Mouse (Mus musculus) midbrain, embryonic 15.5 days (tissue): Measurements from ENCODE around the gene Tcf7. TPM values are rescaled to one million over a fixed set of nuclear protein-coding genes. Genes with fewer than 3 reads are reported as not detected.

Experiments
- ATAC-seq: fragments of 200-750 bp; cut with Nextera tagmentation; replicated peaks from 2 replicates; pipeline ENCODE4 v1.8.0; 2017; ENCODE audit warnings: moderate TSS enrichment
- H3K27ac ChIP-seq: fragments of 300-500 bp; sonication (generic); 2 replicates; pipeline ENCODE4 v1.5.1; 2015; ENCODE audit warnings: mild to moderate bottlenecking, inconsistent platforms
- H3K27me3 ChIP-seq: fragments of 300-500 bp; sonication (generic); replicated peaks from 2 replicates; pipeline ENCODE4 v1.6.1; 2015; ENCODE audit warnings: inconsistent platforms
- H3K36me3 ChIP-seq: fragments of 300-500 bp; sonication (generic); replicated peaks from 2 replicates; pipeline ENCODE4 v1.6.1; 2015; ENCODE audit warnings: inconsistent platforms
- H3K4me1 ChIP-seq: fragments of 300-500 bp; sonication (generic); 2 replicates; pipeline ENCODE4 v1.6.1; 2015; ENCODE audit warnings: inconsistent platforms
- H3K4me2 ChIP-seq: fragments of 300-500 bp; sonication (generic); 2 replicates; pipeline ENCODE4 v1.6.1; 2015; ENCODE audit warnings: inconsistent platforms, mild to moderate bottlenecking, moderate library complexity
- H3K4me3 ChIP-seq: fragments of 300-500 bp; sonication (generic); 2 replicates; pipeline ENCODE4 v1.5.1; 2015; ENCODE audit warnings: mild to moderate bottlenecking, inconsistent platforms
- H3K9ac ChIP-seq: fragments of 300-500 bp; sonication (generic); 2 replicates; pipeline ENCODE4 v1.6.1; 2015; ENCODE audit warnings: mild to moderate bottlenecking, inconsistent platforms
- H3K9me3 ChIP-seq: fragments of 300-500 bp; sonication (generic); 2 replicates; pipeline ENCODE4 v1.6.1; 2016; ENCODE audit warnings: inconsistent platforms
- WGBS: fragments of 180-500 bp; shearing (Covaris S2); methylation state at CpG from one replicate; pipeline ENCODE4 v1.1.7; 2015; ENCODE audit warnings: mixed read lengths; 5-methylcytosine and 5-hydroxymethylcytosine counted together
- polyA plus RNA-seq: library from polyadenylated mRNA; unstranded; fragments of >200 nt; fragmentation: Nextera tagmentation; extraction: Ambion mirVana; gene quantifications from 2 replicates; pipeline ENCODE4 v1.2.1, GENCODE M21; 2015

Tcf7 gene
- polyA plus RNA-seq, 1 experiment from 2014 or later: 5.1 TPM

DNA sequence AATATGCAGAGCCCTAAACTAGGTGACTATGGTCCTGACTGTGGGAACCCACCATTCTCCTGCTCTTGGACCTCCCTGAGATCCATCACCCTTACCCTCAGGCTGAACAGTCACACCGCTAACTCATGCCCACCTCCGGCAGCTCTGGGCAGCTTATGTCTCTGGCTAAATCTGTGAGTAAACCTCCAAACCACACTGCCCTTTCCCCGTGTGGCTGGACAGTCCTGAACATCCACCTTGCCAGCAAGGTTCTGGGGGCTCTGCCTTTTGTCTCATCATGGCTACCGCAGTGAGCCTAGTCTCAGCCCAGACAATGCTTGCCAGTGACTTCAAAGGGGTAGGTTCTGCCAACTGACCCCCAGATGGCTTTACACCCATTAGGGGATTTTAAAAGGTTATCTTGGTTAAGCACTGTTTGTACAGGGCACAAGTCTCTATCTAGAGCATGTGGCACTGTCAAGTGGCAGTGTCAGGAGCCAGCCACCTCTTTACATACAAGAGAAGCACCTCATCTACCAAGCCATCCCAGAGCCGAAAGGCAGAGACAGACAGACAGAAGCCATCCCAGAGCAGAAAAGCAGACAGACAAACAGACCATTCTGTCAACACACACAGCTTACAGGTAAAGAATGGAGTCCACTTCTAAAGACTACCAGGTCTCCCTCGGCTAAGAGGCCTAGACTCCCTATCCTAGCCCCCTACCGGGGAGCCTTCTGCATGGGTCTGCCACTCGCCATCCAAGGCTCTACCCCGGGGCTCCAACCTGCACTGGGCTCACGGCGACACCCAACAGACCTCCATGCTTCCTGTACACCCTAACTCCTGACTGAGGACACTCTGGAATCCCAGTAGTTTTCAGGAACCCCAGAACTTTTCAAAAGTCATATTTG lies 2.0 kb downstream of the Tcf7 start:
- H3K4me1 ChIP-seq: peaks cover 22% of the 10 kb centered on the region
- no peak overlapping the region for H3K4me2 ChIP-seq
- no peak for ATAC-seq
- no peak overlapping the region for H3K27ac ChIP-seq
- no peak overlapping the region for H3K4me3 ChIP-seq
- H3K9me3 ChIP-seq: no peaks in the 10 kb centered on the region
- peaks cover 44% of the 10 kb centered on the region for H3K27me3 ChIP-seq
- 92% methylated on average over 11 of the region's 11 CpGs for WGBS
- H3K9ac ChIP-seq: no peak overlapping the region
- no peaks in the 10 kb centered on the region for H3K36me3 ChIP-seq

DNA sequence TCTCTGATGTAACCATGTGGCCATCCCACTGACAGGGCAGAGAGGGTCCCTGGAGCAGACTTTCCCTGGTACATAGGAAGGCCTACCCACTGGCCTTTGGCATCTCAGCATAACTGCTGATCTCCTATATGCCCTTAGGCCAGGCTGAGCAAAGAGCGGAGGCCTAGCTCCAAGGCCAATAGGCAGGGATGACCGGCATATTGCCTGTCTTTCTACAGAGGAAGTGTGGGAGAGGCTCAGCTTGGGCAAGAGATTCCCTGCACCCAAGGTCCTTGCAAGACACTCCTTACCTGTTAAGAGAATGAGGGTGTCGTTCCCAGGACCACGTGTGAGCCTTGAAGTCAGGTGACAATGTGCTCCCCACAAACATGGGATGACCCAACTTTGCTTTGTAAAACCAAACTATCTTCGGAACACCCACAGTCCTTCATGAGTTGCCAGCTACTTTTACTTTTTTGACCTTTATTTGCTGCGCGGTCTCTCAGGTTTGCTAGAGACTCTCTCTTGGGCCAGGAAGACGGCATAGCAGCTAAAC lies 3.1 kb downstream of the Tcf7 start:
- Histone ChIP-seq H3K27me3 (peaks cover 33% of the 10 kb centered on the region; the same call in 1 of the 2 replicates), H3K4me1 (peaks cover 22% of the 10 kb centered on the region), H3K9ac (no peak overlapping the region), H3K36me3 (no peaks in the 10 kb centered on the region), H3K4me3 (no peak overlapping the region), H3K4me2 (no peak overlapping the region), H3K9me3 (no peaks in the 10 kb centered on the region), H3K27ac (no peak overlapping the region)
- 93% methylated on average over 8 of the region's 8 CpGs for WGBS
- no peak for ATAC-seq

DNA sequence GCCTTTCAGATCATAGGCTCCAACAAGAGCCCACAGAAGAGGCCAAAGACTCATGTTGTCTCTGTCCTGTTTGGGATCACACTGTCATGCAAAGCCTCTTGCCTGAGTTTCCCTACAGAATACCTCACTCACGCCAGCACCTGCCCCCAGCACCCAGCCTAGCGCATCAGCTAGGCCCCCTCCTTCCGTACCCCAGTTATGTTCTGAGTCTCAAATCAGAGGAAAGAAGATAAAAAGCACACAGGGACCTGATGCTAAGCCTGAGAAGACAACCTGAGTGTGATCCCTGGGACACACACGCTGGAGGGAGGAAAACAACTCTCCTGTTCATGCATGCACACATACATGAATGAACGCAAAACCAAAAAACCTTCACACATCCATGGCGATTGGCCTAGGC lies 3.8 kb downstream of the Tcf7 start:
- Histone ChIP-seq H3K9ac (no peak overlapping the region), H3K4me3 (no peak overlapping the region), H3K36me3 (no peaks in the 10 kb centered on the region), H3K27ac (no peak overlapping the region), H3K9me3 (no peaks in the 10 kb centered on the region), H3K27me3 (peaks cover 27% of the 10 kb centered on the region; the same call in 1 of the 2 replicates), H3K4me1 (peaks cover 15% of the 10 kb centered on the region), H3K4me2 (no peak overlapping the region)
- 88% methylated on average over 6 of the region's 6 CpGs for WGBS
- no peak for ATAC-seq

GRCm38 (mm10) chr11:52278164-52278563 lies 4.7 kb downstream of the Tcf7 start:
- H3K27me3 ChIP-seq: peaks cover 22% of the 10 kb centered on the region; the same call in 1 of the 2 replicates
- no peak overlapping the region for H3K4me2 ChIP-seq
- H3K36me3 ChIP-seq: no peaks in the 10 kb centered on the region
- ATAC-seq: no peak
- H3K9me3 ChIP-seq: no peaks in the 10 kb centered on the region
- H3K4me3 ChIP-seq: no peak overlapping the region
- no peak overlapping the region for H3K27ac ChIP-seq
- no peak overlapping the region for H3K9ac ChIP-seq
- peaks cover 7% of the 10 kb centered on the region for H3K4me1 ChIP-seq
- WGBS: 95% methylated on average over 3 of the region's 3 CpGs

DNA sequence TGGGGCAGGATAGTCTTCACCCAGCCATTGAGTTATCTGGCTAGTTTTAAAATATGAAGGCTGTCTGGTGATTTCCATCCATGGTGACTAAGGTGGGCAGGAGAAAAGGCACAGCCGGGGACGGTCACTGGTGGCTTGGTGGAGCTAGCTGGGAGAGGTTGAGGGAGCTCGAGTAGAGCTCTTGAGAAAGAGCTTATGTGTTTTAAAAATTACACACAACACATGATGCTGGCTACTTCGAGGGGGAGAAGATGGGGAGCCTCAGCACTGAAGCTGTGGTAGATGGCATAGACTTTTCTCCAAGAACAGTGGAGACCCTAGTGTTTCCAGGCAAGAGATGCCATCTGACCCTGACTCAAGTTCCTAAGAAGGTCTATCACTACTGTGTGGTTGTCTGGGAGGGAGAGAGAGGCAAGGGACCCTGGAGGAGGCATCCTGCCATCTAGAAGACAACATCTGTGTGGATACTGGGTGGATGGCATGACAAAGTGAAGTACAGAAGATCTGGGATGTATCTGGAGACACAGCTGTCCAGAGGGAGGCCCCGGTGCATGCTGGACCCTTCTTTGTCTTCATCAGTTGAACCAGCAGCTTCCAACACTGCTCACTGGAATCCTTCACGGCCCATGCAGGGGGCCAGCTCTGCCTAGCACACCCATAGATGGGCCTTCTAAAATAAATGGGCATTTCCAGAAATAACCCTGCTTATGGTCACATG lies 5.2 kb downstream of the Tcf7 start:
- Histone ChIP-seq H3K9me3 (no peaks in the 10 kb centered on the region), H3K27me3 (peaks cover 16% of the 10 kb centered on the region; the same call in 1 of the 2 replicates), H3K36me3 (no peaks in the 10 kb centered on the region), H3K4me3 (no peak overlapping the region), H3K4me2 (no peak overlapping the region), H3K27ac (no peak overlapping the region), H3K9ac (no peak overlapping the region), H3K4me1 (peaks cover 3% of the 10 kb centered on the region)
- 93% methylated on average over 6 of the region's 6 CpGs for WGBS
- no peak for ATAC-seq

GRCm38 (mm10) chr11:52276961-52277391 lies 5.8 kb downstream of the Tcf7 start:
- no peak overlapping the region for H3K4me2 ChIP-seq
- no peaks in the 10 kb centered on the region for H3K9me3 ChIP-seq
- no peak overlapping the region for H3K9ac ChIP-seq
- no peak overlapping the region for H3K27ac ChIP-seq
- no peak for ATAC-seq
- H3K36me3 ChIP-seq: no peaks in the 10 kb centered on the region
- no peak overlapping the region for H3K4me3 ChIP-seq
- no peaks in the 10 kb centered on the region for H3K4me1 ChIP-seq
- H3K27me3 ChIP-seq: peaks cover 11% of the 10 kb centered on the region; the same call in 1 of the 2 replicates
- WGBS: 89% methylated on average over 8 of the region's 8 CpGs

GRCm38 (mm10) chr11:52275774-52276555 lies 6.8 kb downstream of the Tcf7 start:
- Histone ChIP-seq H3K4me2 (no peak overlapping the region), H3K9me3 (no peaks in the 10 kb centered on the region), H3K9ac (no peak overlapping the region), H3K27ac (no peak overlapping the region), H3K4me3 (no peak overlapping the region), H3K4me1 (no peaks in the 10 kb centered on the region), H3K27me3 (0 out of 2 replicates have a peak, but pooled peaks cover 3% of the 10 kb centered on the region), H3K36me3 (no peaks in the 10 kb centered on the region)
- 84% methylated on average over 9 of the region's 9 CpGs for WGBS
- no peak for ATAC-seq

DNA sequence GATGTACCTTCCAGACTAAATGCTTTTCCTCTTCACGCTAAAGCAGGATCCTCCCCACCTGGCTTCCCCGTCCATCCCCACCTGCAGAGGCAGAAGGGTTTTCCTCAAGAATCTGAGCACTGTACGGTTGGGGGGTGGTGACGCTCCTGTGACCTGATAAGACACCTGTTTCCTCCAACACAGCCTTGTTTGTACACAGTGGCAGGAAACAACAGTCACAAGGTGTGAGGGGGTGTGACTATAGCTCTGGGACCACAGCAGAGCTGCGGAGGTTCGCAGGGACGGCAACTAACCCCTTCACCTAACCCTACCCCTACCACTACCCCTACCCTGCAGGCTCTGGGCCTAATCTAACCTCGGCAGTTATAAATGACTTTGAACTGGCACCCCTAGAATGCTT lies 7.4 kb downstream of the Tcf7 start:
- Histone ChIP-seq H3K9me3 (no peaks in the 10 kb centered on the region), H3K4me3 (no peak overlapping the region), H3K27me3 (no peaks in the 10 kb centered on the region), H3K9ac (no peak overlapping the region), H3K36me3 (no peaks in the 10 kb centered on the region), H3K4me1 (no peaks in the 10 kb centered on the region), H3K27ac (no peak overlapping the region), H3K4me2 (no peak overlapping the region)
- ATAC-seq: no peak
- 93% methylated on average over 8 of the region's 8 CpGs for WGBS

DNA sequence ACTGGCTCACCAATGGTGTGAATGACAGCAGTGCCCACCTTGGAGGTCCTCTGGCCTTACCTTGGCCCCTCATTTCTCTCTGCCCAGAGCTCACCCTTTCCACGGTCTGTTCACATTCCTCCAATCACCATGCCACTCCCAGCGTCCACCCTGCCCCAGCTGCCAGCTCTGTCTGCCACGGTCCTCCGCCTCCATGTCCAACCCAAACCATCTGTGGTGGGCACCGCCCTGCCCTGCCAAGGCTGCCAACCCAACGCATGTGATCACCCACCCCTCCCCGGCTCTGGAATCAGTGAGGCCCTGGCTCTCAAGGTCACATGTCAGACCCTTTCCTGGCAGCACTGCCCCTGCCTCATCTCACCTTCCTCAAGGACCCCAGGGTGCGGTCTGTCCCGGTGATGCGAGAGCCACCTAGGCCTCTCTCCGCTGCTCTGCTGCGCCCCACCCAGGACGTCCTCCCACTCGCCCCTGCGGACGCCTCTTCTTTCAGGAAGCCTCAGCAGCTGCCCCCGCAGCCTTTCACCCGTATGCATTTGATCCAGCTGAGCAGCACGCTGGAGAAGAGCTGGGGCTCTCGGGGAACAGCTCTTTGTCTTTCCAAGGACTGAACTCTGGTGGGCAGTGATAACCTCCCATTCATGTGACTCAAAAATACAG lies 8.2 kb downstream of the Tcf7 start:
- no peak overlapping the region for H3K9ac ChIP-seq
- H3K4me1 ChIP-seq: no peaks in the 10 kb centered on the region
- H3K4me2 ChIP-seq: no peak overlapping the region
- H3K36me3 ChIP-seq: no peaks in the 10 kb centered on the region
- H3K27ac ChIP-seq: no peak overlapping the region
- H3K4me3 ChIP-seq: no peak overlapping the region
- no peaks in the 10 kb centered on the region for H3K9me3 ChIP-seq
- ATAC-seq: no peak
- WGBS: 87% methylated on average over 20 of the region's 20 CpGs
- H3K27me3 ChIP-seq: no peaks in the 10 kb centered on the region

DNA sequence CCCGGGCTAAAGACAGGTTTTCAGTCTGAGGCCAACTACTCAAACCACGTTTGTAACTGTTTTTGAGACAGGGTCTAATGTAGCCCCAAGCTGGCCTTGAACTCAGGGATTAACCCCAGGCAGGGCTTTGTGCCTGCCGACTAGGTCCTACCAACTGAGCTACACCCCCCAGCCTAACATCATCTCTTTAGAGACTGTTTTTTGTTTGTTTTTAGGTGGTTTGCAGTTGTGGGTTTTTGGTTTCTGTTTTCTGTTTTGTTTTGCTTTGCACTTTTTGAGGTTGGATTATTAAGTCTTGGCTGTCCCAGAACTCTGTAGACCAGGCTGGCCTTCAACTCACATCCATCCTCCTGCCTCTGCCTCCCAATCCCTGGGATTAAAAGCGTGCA lies 8.9 kb downstream of the Tcf7 start:
- Histone ChIP-seq H3K4me3 (no peak overlapping the region), H3K4me1 (no peaks in the 10 kb centered on the region), H3K27ac (no peak overlapping the region), H3K36me3 (no peaks in the 10 kb centered on the region), H3K9me3 (no peaks in the 10 kb centered on the region), H3K27me3 (no peaks in the 10 kb centered on the region), H3K9ac (no peak overlapping the region), H3K4me2 (no peak overlapping the region)
- WGBS: 80% methylated on average over 4 of the region's 4 CpGs
- ATAC-seq: no peak

- H3K9ac ChIP-seq: no peak overlapping the region
- no peak overlapping the region for H3K4me3 ChIP-seq
- no peaks in the 10 kb centered on the region for H3K36me3 ChIP-seq
- no peaks in the 10 kb centered on the region for H3K27me3 ChIP-seq
- 84% methylated on average over 11 of the region's 11 CpGs for WGBS
- ATAC-seq: no peak
- no peak overlapping the region for H3K4me2 ChIP-seq
- H3K4me1 ChIP-seq: no peaks in the 10 kb centered on the region
- H3K9me3 ChIP-seq: no peaks in the 10 kb centered on the region
- no peak overlapping the region for H3K27ac ChIP-seq
Measured at GRCm38 (mm10) chr11:52273183-52273941, 9.5 kb downstream of the Tcf7 start.
